Mouse (Mus musculus) MEL (cell line): ENCODE measurements around the gene Prc1. TPM values are rescaled to one million over a fixed set of nuclear protein-coding genes. Genes with fewer than 3 reads are reported as not detected.

Experiments used
- DNase-seq: peaks from one replicate; pipeline ENCODE4 v3.0.0; 2011; ENCODE audit warnings: low read depth, low spot score
- H3K27ac ChIP-seq: 2 replicates; pipeline ENCODE4 v1.5.1; 2012; ENCODE audit warnings: low read depth, mild to moderate bottlenecking, control low read depth, low read length, moderate library complexity; ENCODE audit not compliant: control insufficient read depth
- H3K27me3 ChIP-seq, 2 experiments: fragments of 150-350 bp in 1 of 2; sonication (generic) in 1 of 2; 2 replicates each; pipeline ENCODE4 v1.6.1; 2012; ENCODE audit warnings: low read length in 2 of 2, mild to moderate bottlenecking in 2 of 2, improper control_type of control experiment in 1 of 2, moderate library complexity in 1 of 2; ENCODE audit not compliant: insufficient read depth in 2 of 2, control insufficient read depth in 1 of 2
- H3K36me3 ChIP-seq, 2 experiments: 2 replicates each; pipeline ENCODE4 v1.6.1; 2012 to 2014; ENCODE audit warnings: low read length in 2 of 2, improper control_type of control experiment in 1 of 2, inconsistent platforms in 1 of 2, mild to moderate bottlenecking in 1 of 2; ENCODE audit not compliant: insufficient read depth in 2 of 2, control insufficient read depth in 1 of 2
- H3K4me1 ChIP-seq, 2 experiments: fragments of 150-350 bp in 1 of 2; sonication (generic) in 1 of 2; 2 replicates each; pipeline ENCODE4 v1.6.1; 2012; ENCODE audit warnings: low read length in 2 of 2, improper control_type of control experiment in 1 of 2, mild to moderate bottlenecking in 1 of 2; ENCODE audit not compliant: insufficient read depth in 2 of 2, control insufficient read depth in 1 of 2
- H3K4me3 ChIP-seq, 2 experiments: fragments of 150-350 bp in 1 of 2; sonication (generic) in 1 of 2; 2 replicates each; pipeline ENCODE4 v1.5.1; 2012; ENCODE audit warnings: low read depth in 2 of 2, low read length in 2 of 2, mild to moderate bottlenecking in 2 of 2, moderate library complexity in 2 of 2, control low read depth in 1 of 2, improper control_type of control experiment in 1 of 2; ENCODE audit not compliant: control insufficient read depth in 1 of 2, insufficient read depth in 1 of 2
- H3K79me2 ChIP-seq: 2 replicates; pipeline ENCODE4 v1.6.1; 2012; ENCODE audit warnings: mild to moderate bottlenecking, low read length, moderate library complexity; ENCODE audit not compliant: control insufficient read depth, poor library complexity, insufficient read depth
- H3K9ac ChIP-seq: 2 replicates; pipeline ENCODE4 v1.6.1; 2012; ENCODE audit warnings: low read depth, mild to moderate bottlenecking, control low read depth, low read length, moderate library complexity; ENCODE audit not compliant: control insufficient read depth, poor library complexity, severe bottlenecking
- H3K9me3 ChIP-seq: fragments of 150-350 bp; sonication (generic); replicated peaks from 2 replicates; pipeline ENCODE4 v1.6.1; 2012; ENCODE audit warnings: mild to moderate bottlenecking, low read length, improper control_type of control experiment, moderate library complexity; ENCODE audit not compliant: insufficient read depth
- CHD1 ChIP-seq: IDR thresholded peaks from 2 replicates; pipeline ENCODE4 v1.6.1; 2012; ENCODE audit warnings: low read depth, mild to moderate bottlenecking, inconsistent platforms, low read length, improper control_type of control experiment
- ELF1 ChIP-seq: IDR thresholded peaks from 2 replicates; pipeline ENCODE4 v1.6.1; 2014; ENCODE audit warnings: low read depth, mild to moderate bottlenecking, inconsistent platforms, low read length, improper control_type of control experiment, moderate library complexity
- ETS1 ChIP-seq: IDR thresholded peaks from 2 replicates; pipeline ENCODE4 v1.6.1; 2012; ENCODE audit warnings: low read depth, mild to moderate bottlenecking, inconsistent platforms, low read length, improper control_type of control experiment, moderate library complexity
- GABPA ChIP-seq: IDR thresholded peaks from 2 replicates; pipeline ENCODE4 v1.6.1; 2012; ENCODE audit warnings: low read depth, mild to moderate bottlenecking, inconsistent platforms, low read length, improper control_type of control experiment, moderate library complexity
- GATA1 ChIP-seq: IDR thresholded peaks from 2 replicates; pipeline ENCODE4 v1.6.1; 2011; ENCODE audit warnings: low read depth, low read length, improper control_type of control experiment
- HCFC1 ChIP-seq: IDR thresholded peaks from 2 replicates; pipeline ENCODE4 v1.6.1; 2012; ENCODE audit warnings: low read depth, mild to moderate bottlenecking, inconsistent platforms, low read length, improper control_type of control experiment, moderate library complexity
- KAT2A ChIP-seq: conservative IDR thresholded peaks from 2 replicates; pipeline ENCODE4 v1.6.1; 2012; ENCODE audit warnings: low read depth, low read length, improper control_type of control experiment, inconsistent platforms
- MEF2A ChIP-seq: IDR thresholded peaks from 2 replicates; pipeline ENCODE4 v1.6.1; 2014; ENCODE audit warnings: low read depth, mild to moderate bottlenecking, inconsistent platforms, low read length, improper control_type of control experiment; ENCODE audit not compliant: poor library complexity, insufficient replicate concordance, severe bottlenecking; ENCODE audit errors: extremely low read depth
- MYB ChIP-seq: IDR thresholded peaks from 2 replicates; pipeline ENCODE4 v1.6.1; 2011; ENCODE audit warnings: mild to moderate bottlenecking, low read depth, low read length, improper control_type of control experiment
- NELFE ChIP-seq: IDR thresholded peaks from 2 replicates; pipeline ENCODE4 v1.6.1; 2011; ENCODE audit warnings: low read depth, low read length, improper control_type of control experiment
- POLR2A ChIP-seq, 2 experiments: IDR thresholded peaks; 2 replicates each; pipeline ENCODE4 v1.6.1; 2011 to 2012; ENCODE audit warnings: low read length in 2 of 2, mild to moderate bottlenecking in 2 of 2, control low read depth in 1 of 2, improper control_type of control experiment in 1 of 2, low read depth in 1 of 2, moderate library complexity in 1 of 2; ENCODE audit not compliant: control insufficient read depth in 1 of 2, insufficient read depth in 1 of 2, poor library complexity in 1 of 2
- POLR2AphosphoS2 ChIP-seq: IDR thresholded peaks from 2 replicates; pipeline ENCODE4 v1.6.1; 2011; ENCODE audit warnings: low read length, improper control_type of control experiment
- POLR2AphosphoS5 ChIP-seq: IDR thresholded peaks from 2 replicates; pipeline ENCODE4 v1.6.1; 2012; ENCODE audit warnings: low read depth, borderline replicate concordance, mild to moderate bottlenecking, inconsistent platforms, low read length, moderate library complexity, mixed read lengths
- RAD21 ChIP-seq: IDR thresholded peaks from 2 replicates; pipeline ENCODE4 v1.6.1; 2011; ENCODE audit warnings: mild to moderate bottlenecking, low read depth, low read length, improper control_type of control experiment
- SIN3A ChIP-seq: IDR thresholded peaks from 2 replicates; pipeline ENCODE4 v1.6.1; 2012; ENCODE audit warnings: low read length, improper control_type of control experiment, inconsistent platforms
- UBTF ChIP-seq: IDR thresholded peaks from 2 replicates; pipeline ENCODE4 v1.6.1; 2012; ENCODE audit warnings: low read depth, mild to moderate bottlenecking, inconsistent platforms, low read length, improper control_type of control experiment, moderate library complexity, borderline replicate concordance; ENCODE audit not compliant: insufficient read depth
- ZC3H11A ChIP-seq: IDR thresholded peaks from 2 replicates; pipeline ENCODE4 v1.6.1; 2012; ENCODE audit warnings: low read depth, mild to moderate bottlenecking, inconsistent platforms, low read length, improper control_type of control experiment
- ZKSCAN1 ChIP-seq: IDR thresholded peaks from 2 replicates; pipeline ENCODE4 v1.6.1; 2012; ENCODE audit warnings: low read depth, mild to moderate bottlenecking, inconsistent platforms, low read length, improper control_type of control experiment, moderate library complexity
- ZNF384 ChIP-seq: IDR thresholded peaks from 2 replicates; pipeline ENCODE4 v1.6.1; 2012; ENCODE audit warnings: low read depth, mild to moderate bottlenecking, inconsistent platforms, low read length, improper control_type of control experiment
- polyA plus RNA-seq, 2 experiments: library from polyadenylated mRNA; stranded (reverse) in 1 of 2; unstranded in 1 of 2; fragments of >175 nt in 1 of 2; fragments of >200 nt in 1 of 2; gene quantifications; 2 replicates each; pipeline versions ENCODE4 v1.2.1 to v1.2.4; 2012; ENCODE audit warnings: low replicate concordance in 2 of 2, low read depth in 1 of 2; ENCODE audit not compliant: insufficient read length in 2 of 2, insufficient read depth in 1 of 2, missing spikeins in 1 of 2
- total RNA-seq: library from RNA; depleted of rRNA; stranded (reverse); fragments of 300-350 nt; gene quantifications from 2 replicates; pipeline ENCODE4 v1.2.3, GENCODE M21; 2012

The Prc1 gene
- total and polyA plus RNA-seq, 3 experiments = 68.5 to 108 (median 82.2) TPM

DNA sequence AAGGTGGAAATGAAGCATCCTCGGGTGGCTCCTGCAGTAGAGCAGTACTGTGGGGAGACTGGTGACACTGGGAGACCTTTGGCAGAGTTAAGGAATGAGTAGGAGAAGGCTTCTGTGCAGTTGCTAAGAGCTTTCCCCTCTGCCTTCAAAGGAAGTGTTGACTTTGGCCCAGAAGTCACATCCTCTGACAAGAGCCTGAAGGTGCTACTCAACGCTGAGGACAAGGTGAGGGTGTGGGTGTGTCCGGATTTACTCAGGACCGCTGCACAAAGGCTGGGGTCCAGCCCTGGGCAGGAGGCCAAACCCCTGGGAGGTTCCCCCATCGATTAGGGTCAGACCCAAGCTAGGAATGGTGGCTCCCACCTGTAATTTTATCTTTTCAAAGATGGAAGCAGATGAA, 9.9 kb upstream of the Prc1 start:
- no peak overlapping the region for H3K27ac ChIP-seq
- TF ChIP-seq ELF1 (no peak), CHD1 (no peak), POLR2A (IDR thresholded peaks at IDR 0.05; ENCODE audit: control insufficient read depth in 1 of 2, insufficient read depth in 1 of 2, low read depth in 1 of 2, low read length in 2 of 2, poor library complexity in 1 of 2) (no peak), ZC3H11A (no peak), KAT2A (no peak), GATA1 (no peak), RAD21 (no peak), ETS1 (no peak), UBTF (no peak), SIN3A (no peak), ZNF384 (no peak), NELFE (no peak)
- TF ChIP-seq, all 39 proteins: peak for 0
- peaks cover 0 to 21% of the 10 kb centered on the region in 2 experiments; a peak in 2 of 4 replicates for H3K36me3 ChIP-seq

DNA sequence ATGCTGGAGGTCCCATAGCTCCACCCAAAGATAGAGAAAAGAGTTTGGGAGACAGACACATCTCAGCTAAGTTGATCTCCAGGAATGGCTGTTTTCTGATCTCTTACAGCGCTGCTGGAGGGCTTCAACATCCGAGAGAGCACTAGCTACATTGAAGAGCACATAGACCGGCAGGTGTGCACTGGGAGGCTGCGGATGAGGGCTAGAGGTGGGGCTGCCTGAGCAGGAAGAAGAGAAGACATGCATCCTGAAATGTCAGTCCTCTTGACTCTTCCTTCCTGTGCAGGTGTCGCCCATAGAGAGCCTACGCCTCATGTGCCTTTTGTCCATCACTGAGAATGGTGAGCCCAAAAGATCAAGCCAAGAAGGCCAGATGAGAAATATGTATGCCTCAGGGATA, 8.5 kb upstream of the Prc1 start:
- TF ChIP-seq ZKSCAN1 = no peak
- no peak for TF ChIP-seq KAT2A
- no peak for TF ChIP-seq ETS1
- TF ChIP-seq MEF2A = no peak
- TF ChIP-seq ZNF384 = no peak
- TF ChIP-seq HCFC1 = no peak
- no peak for TF ChIP-seq POLR2AphosphoS5
- TF ChIP-seq POLR2AphosphoS2 = no peak
- no peak for TF ChIP-seq MYB
- no peak for TF ChIP-seq CHD1
- no peak for TF ChIP-seq GABPA
- Histone ChIP-seq H3K9me3 (no peaks in the 10 kb centered on the region), H3K36me3 (peaks cover 0 to 20% of the 10 kb centered on the region in 2 experiments; a peak in 2 of 4 replicates), H3K27me3 (no peaks in the 10 kb centered on the region), H3K4me1 (no peaks in the 10 kb centered on the region), H3K79me2 (no peaks in the 10 kb centered on the region), H3K27ac (no peak overlapping the region), H3K9ac (no peak overlapping the region), H3K4me3 (no peak overlapping the region)
- no peak for DNase-seq

More for the DNA sequence above, 9.9 kb upstream of the Prc1 start:
- H3K9ac ChIP-seq = no peak overlapping the region
- no peaks in the 10 kb centered on the region for H3K4me1 ChIP-seq
- no peaks in the 10 kb centered on the region for H3K79me2 ChIP-seq
- DNase-seq = no peak
- no peaks in the 10 kb centered on the region for H3K27me3 ChIP-seq
- H3K9me3 ChIP-seq = no peaks in the 10 kb centered on the region
- no peak overlapping the region for H3K4me3 ChIP-seq
